Mouse (Mus musculus): ENCODE data around the gene Kcnq5.

Kcnq5 gene

GRCm38 (mm10) chr1:21499815-21500534 lies 461.8 kb downstream of the Kcnq5 start:
- in situ Hi-C loops (cut with MboI; ENCODE audit: low sequenced_read_pairs): no loop called here

DNA sequence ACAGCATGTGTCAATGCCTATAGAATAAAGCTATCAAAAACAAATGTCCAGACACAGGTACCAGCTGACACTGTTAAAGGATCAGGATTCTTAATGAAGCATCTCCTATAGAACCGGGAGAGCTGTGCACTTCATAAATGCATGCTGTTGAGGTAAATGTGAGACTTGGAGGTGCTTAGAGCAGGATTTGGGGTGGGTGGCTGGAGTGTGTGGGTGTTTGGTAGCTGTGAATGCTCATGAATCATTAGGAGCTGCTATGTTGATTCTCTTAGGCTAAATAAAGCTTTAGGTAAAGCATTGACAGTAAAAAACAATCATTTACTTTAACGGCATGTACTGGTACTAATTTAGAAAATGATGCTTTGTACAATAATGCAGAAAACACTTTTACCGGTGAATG lies 465.4 kb downstream of the Kcnq5 start:
- in situ Hi-C loops (cut with MboI; ENCODE audit: low sequenced_read_pairs): no loop called here

- in situ Hi-C loops (cut with MboI; ENCODE audit: low sequenced_read_pairs): no loop called here
Measured at GRCm38 (mm10) chr1:21488645-21489044, 473.1 kb downstream of the Kcnq5 start.

GRCm38 (mm10) chr1:21486266-21486665 lies 475.5 kb downstream of the Kcnq5 start:
- in situ Hi-C loops (cut with MboI; ENCODE audit: low sequenced_read_pairs): no loop called here

GRCm38 (mm10) chr1:21469311-21469710 lies 492.4 kb downstream of the Kcnq5 start:
- in situ Hi-C loops (cut with MboI; ENCODE audit: low sequenced_read_pairs): no loop called here

GRCm38 (mm10) chr1:21466431-21466830 lies 495.3 kb downstream of the Kcnq5 start:
- in situ Hi-C loops (cut with MboI; ENCODE audit: low sequenced_read_pairs): no loop called here

GRCm38 (mm10) chr1:21460941-21461689 lies 500.6 kb downstream of the Kcnq5 start:
- in situ Hi-C loops (cut with MboI; ENCODE audit: low sequenced_read_pairs): no loop called here

DNA sequence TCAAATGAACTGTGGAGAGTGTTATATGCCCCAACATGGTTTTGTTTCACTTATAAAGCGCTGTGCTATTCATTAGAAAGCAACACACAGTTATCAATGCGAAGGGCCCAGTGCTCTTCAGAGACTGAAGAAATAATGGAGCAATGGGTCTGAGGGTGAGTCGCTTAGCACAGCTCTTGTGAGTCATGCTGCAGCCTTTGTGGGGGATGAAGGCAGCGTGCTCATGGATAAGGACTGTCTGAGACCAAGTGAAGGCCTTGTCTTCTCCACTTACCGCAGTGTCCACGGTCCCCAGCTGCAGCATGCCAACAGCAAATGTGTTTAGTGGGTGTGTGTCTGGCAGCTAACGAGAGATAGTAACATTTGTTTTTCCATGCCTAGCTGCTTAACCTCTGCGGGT lies 503.2 kb downstream of the Kcnq5 start:
- in situ Hi-C loops (cut with MboI; ENCODE audit: low sequenced_read_pairs): no loop called here

- in situ Hi-C loops (cut with MboI; ENCODE audit: low sequenced_read_pairs): no loop called here
Measured at GRCm38 (mm10) chr1:21455971-21456370, 505.8 kb downstream of the Kcnq5 start.

- in situ Hi-C loops (cut with MboI; ENCODE audit: low sequenced_read_pairs): no loop called here
Measured at GRCm38 (mm10) chr1:21448227-21448626, 513.5 kb downstream of the Kcnq5 start.

- in situ Hi-C loops (cut with MboI; ENCODE audit: low sequenced_read_pairs): no loop called here
Measured at GRCm38 (mm10) chr1:21436753-21437152, 525.0 kb downstream of the Kcnq5 start.

- in situ Hi-C loops (cut with MboI; ENCODE audit: low sequenced_read_pairs): no loop called here
Measured at GRCm38 (mm10) chr1:21434853-21435252, 526.9 kb downstream of the Kcnq5 start.

GRCm38 (mm10) chr1:21431666-21432065 lies 530.1 kb downstream of the Kcnq5 start:
- in situ Hi-C loops (cut with MboI; ENCODE audit: low sequenced_read_pairs): no loop called here

DNA sequence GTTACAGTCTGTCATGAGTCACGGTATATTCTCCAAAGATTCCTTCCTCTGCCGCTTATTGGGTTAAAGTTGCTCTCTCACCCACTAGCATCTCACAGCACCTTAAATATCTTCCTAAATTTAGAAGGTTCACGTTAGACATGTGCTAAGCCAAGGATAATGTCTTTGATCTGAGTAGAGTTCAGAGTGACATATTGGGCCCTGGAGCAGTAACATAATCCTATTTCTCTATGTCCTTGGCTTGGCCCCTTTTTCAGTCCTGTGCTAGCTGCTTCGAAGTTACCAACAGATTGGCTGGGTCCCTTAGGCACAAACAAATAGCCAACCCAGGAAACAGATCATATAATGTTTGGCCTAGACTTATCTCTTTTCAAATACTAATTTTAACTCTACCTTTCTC lies 533.7 kb downstream of the Kcnq5 start:
- in situ Hi-C loops (cut with MboI; ENCODE audit: low sequenced_read_pairs): no loop called here

- in situ Hi-C loops (cut with MboI; ENCODE audit: low sequenced_read_pairs): no loop called here
Measured at GRCm38 (mm10) chr1:21425654-21426053, 536.1 kb downstream of the Kcnq5 start.

DNA sequence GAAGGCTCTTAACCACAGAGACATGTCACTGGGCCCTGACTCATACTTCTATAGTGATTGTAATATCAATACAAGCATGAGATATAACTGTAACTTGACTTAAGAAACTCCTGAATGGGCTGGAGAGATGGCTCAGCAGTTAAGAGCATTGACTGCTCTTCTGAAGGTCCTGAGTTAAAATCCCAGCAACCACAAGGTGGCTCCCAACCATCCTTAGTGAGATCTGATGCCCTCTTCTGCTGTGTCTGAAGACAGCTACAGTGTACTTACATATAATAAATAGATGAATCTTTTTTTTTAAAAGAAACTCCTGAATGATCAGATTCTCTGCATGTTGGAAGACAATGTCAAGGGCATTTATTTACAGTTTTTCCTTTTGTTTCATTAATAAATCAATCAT lies 542.4 kb downstream of the Kcnq5 start:
- in situ Hi-C loops (cut with MboI; ENCODE audit: low sequenced_read_pairs): loop anchor here (10.0 kb wide), 2 partner anchors 555 to 835 kb away; no protein-coding TSS in a partner anchor

DNA sequence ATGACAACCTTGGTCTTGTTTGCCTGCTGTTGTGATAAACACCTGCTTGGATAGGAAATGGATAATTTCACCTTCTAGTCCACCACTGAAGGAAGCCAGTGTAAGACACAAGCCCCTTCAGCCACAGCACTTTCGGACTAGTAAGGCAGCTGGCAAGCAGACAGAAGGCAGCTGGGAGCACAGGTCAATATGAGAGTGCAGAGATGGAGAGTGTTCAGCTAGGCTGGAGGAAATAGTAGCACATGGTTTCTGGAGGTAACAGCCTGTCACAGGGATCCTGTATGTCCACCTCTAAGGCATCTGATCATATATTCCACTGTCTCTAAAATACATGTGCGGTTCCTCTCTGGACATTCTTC lies 549.6 kb downstream of the Kcnq5 start:
- in situ Hi-C loops (cut with MboI; ENCODE audit: low sequenced_read_pairs): loop anchor here (10.0 kb wide), 2 partner anchors 563 to 843 kb away; no protein-coding TSS in a partner anchor

DNA sequence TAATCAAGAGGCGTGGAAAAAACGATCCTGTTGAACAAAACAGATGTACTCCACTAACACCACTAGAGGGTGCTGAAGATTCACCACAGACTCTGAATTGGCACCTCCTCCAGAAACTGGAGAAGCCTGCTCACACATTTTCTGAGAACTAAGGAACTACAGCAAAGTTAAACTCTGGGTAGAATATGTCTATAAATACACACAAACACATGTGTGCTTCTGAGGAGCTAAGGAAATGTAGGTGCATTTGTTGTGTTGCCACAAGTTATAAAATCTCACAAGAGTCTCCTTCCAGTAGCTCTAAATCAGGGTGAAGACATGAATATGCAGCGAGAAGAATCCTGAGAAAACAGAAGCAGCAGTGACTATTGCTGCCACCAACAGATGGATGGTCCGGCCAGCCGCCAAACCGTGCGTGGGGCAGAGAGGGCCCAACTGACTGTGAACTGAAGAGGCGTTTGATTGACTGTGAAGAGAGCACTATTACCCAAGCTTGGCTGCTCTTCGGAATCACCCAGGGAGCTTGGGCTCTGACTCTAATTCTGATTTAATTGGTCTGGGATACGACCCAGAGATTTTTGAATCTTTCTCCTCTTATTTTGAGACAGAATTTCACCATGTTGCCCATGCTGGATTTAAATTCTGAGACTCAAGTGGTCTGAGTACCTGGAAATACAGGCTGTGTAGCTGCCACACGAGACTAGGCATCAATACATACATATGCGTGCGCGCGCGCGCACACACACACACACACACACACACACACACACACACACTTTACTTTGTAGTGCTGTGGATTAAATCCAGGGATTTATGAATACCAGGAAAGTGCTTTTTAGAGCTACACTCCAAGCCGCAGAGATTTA lies 550.2 kb downstream of the Kcnq5 start:
- in situ Hi-C loops (cut with MboI; ENCODE audit: low sequenced_read_pairs): loop anchor here (10.0 kb wide), 2 partner anchors 563 to 843 kb away; no protein-coding TSS in a partner anchor

- in situ Hi-C loops (cut with MboI; ENCODE audit: low sequenced_read_pairs): no loop called here
Measured at GRCm38 (mm10) chr1:21407266-21407665, 554.5 kb downstream of the Kcnq5 start.

- in situ Hi-C loops (cut with MboI; ENCODE audit: low sequenced_read_pairs): no loop called here
Measured at GRCm38 (mm10) chr1:21402804-21403203, 558.9 kb downstream of the Kcnq5 start.

- in situ Hi-C loops (cut with MboI; ENCODE audit: low sequenced_read_pairs): no loop called here
Measured at GRCm38 (mm10) chr1:21391138-21391671, 570.5 kb downstream of the Kcnq5 start.
